Mouse (Mus musculus): ENCODE measurements around the gene Vps8. TPM values are rescaled to one million over a fixed set of nuclear protein-coding genes. Genes with fewer than 3 reads are reported as not detected.
"Not testable (repeated sequence)": the region's sequence is repeated elsewhere in the genome, so short reads cannot be mapped to it uniquely, and the experiment has no call there.

The Vps8 gene
- polyA plus RNA-seq, 1 experiment = 15.3 TPM

GRCm38 (mm10) chr16:21664633-21665363 is 241.9 kb downstream of the Vps8 start:
- TF ChIP-seq CTCF (IDR thresholded peaks at IDR 0.05; ENCODE audit: borderline replicate concordance, control insufficient read depth, extremely low read depth, insufficient read depth, low read length, poor library complexity) (no peak), POLR2A (IDR thresholded peaks at IDR 0.05; ENCODE audit: control insufficient read depth, extremely low read depth, insufficient read depth, low read length, poor library complexity) (no peak)
- Histone ChIP-seq H3K4me3 (ENCODE audit: control insufficient read depth, insufficient read depth, low read length) (no peak overlapping the region), H3K36me3 (ENCODE audit: control insufficient read depth, insufficient read depth, low read length) (no peaks in the 10 kb centered on the region), H3K4me1 (replicated peaks; ENCODE audit: control insufficient read depth, insufficient read depth, low read length) (no peaks in the 10 kb centered on the region), H3K27ac (ENCODE audit: control insufficient read depth, insufficient read depth, low read length) (no peak overlapping the region), H3K27me3 (ENCODE audit: control insufficient read depth, insufficient read depth, low read length) (no peaks in the 10 kb centered on the region)
- 91% methylated on average over 18 of the region's 18 CpGs for WGBS
- DNase-seq = no peak

GRCm38 (mm10) chr16:21665423-21665986 is 242.6 kb downstream of the Vps8 start:
- DNase-seq = no peak
- Histone ChIP-seq H3K27me3 (ENCODE audit: control insufficient read depth, insufficient read depth, low read length) (no peaks in the 10 kb centered on the region), H3K4me1 (replicated peaks; ENCODE audit: control insufficient read depth, insufficient read depth, low read length) (no peaks in the 10 kb centered on the region), H3K27ac (ENCODE audit: control insufficient read depth, insufficient read depth, low read length) (no peak overlapping the region), H3K36me3 (ENCODE audit: control insufficient read depth, insufficient read depth, low read length) (no peaks in the 10 kb centered on the region), H3K4me3 (ENCODE audit: control insufficient read depth, insufficient read depth, low read length) (no peak overlapping the region)
- 81% methylated on average over 4 of the region's 4 CpGs for WGBS
- TF ChIP-seq CTCF (IDR thresholded peaks at IDR 0.05; ENCODE audit: borderline replicate concordance, control insufficient read depth, extremely low read depth, insufficient read depth, low read length, poor library complexity) (no peak), POLR2A (IDR thresholded peaks at IDR 0.05; ENCODE audit: control insufficient read depth, extremely low read depth, insufficient read depth, low read length, poor library complexity) (no peak)

GRCm38 (mm10) chr16:21671878-21672277 is 249.0 kb downstream of the Vps8 start:
- Histone ChIP-seq H3K4me1 (replicated peaks; ENCODE audit: control insufficient read depth, insufficient read depth, low read length) (no peaks in the 10 kb centered on the region), H3K27me3 (ENCODE audit: control insufficient read depth, insufficient read depth, low read length) (no peaks in the 10 kb centered on the region), H3K4me3 (ENCODE audit: control insufficient read depth, insufficient read depth, low read length) (no peak overlapping the region), H3K36me3 (ENCODE audit: control insufficient read depth, insufficient read depth, low read length) (no peaks in the 10 kb centered on the region), H3K27ac (ENCODE audit: control insufficient read depth, insufficient read depth, low read length) (no peak overlapping the region)
- 90% methylated on average over 4 of the region's 4 CpGs for WGBS
- DNase-seq = no peak
- TF ChIP-seq CTCF (IDR thresholded peaks at IDR 0.05; ENCODE audit: borderline replicate concordance, control insufficient read depth, extremely low read depth, insufficient read depth, low read length, poor library complexity) = no peak

- not testable (repeated sequence) for H3K36me3 ChIP-seq (ENCODE audit: control insufficient read depth, insufficient read depth, low read length); H3K4me1 ChIP-seq (replicated peaks; ENCODE audit: control insufficient read depth, insufficient read depth, low read length); H3K27me3 ChIP-seq (ENCODE audit: control insufficient read depth, insufficient read depth, low read length); DNase-seq; H3K4me3 ChIP-seq (ENCODE audit: control insufficient read depth, insufficient read depth, low read length); H3K27ac ChIP-seq (ENCODE audit: control insufficient read depth, insufficient read depth, low read length)
Observed at GRCm38 (mm10) chr16:21673046-21673445, 250.1 kb downstream of the Vps8 start.

- not testable (repeated sequence) for DNase-seq; H3K27me3 ChIP-seq (ENCODE audit: control insufficient read depth, insufficient read depth, low read length)
Observed at GRCm38 (mm10) chr16:21673651-21674050, 250.7 kb downstream of the Vps8 start.

GRCm38 (mm10) chr16:21676791-21677190 is 253.9 kb downstream of the Vps8 start:
- Histone ChIP-seq H3K4me1 (replicated peaks; ENCODE audit: control insufficient read depth, insufficient read depth, low read length) (no peaks in the 10 kb centered on the region), H3K27ac (ENCODE audit: control insufficient read depth, insufficient read depth, low read length) (no peak overlapping the region), H3K36me3 (ENCODE audit: control insufficient read depth, insufficient read depth, low read length) (no peaks in the 10 kb centered on the region), H3K4me3 (ENCODE audit: control insufficient read depth, insufficient read depth, low read length) (no peak overlapping the region), H3K27me3 (ENCODE audit: control insufficient read depth, insufficient read depth, low read length) (no peaks in the 10 kb centered on the region)
- TF ChIP-seq POLR2A (IDR thresholded peaks at IDR 0.05; ENCODE audit: control insufficient read depth, extremely low read depth, insufficient read depth, low read length, poor library complexity) (no peak), CTCF (IDR thresholded peaks at IDR 0.05; ENCODE audit: borderline replicate concordance, control insufficient read depth, extremely low read depth, insufficient read depth, low read length, poor library complexity) (no peak)
- DNase-seq = no peak
- 96% methylated on average over 7 of the region's 7 CpGs for WGBS

More at GRCm38 (mm10) chr16:21673651-21674050, 250.7 kb downstream of the Vps8 start:
- not testable (repeated sequence) for H3K4me3 ChIP-seq (ENCODE audit: control insufficient read depth, insufficient read depth, low read length); H3K27ac ChIP-seq (ENCODE audit: control insufficient read depth, insufficient read depth, low read length); H3K36me3 ChIP-seq (ENCODE audit: control insufficient read depth, insufficient read depth, low read length); H3K4me1 ChIP-seq (replicated peaks; ENCODE audit: control insufficient read depth, insufficient read depth, low read length)
- 95% methylated on average over 1 of the region's 1 CpGs for WGBS

GRCm38 (mm10) chr16:21687406-21687805 is 264.5 kb downstream of the Vps8 start:
- Histone ChIP-seq H3K36me3 (ENCODE audit: control insufficient read depth, insufficient read depth, low read length) (no peaks in the 10 kb centered on the region), H3K27ac (ENCODE audit: control insufficient read depth, insufficient read depth, low read length) (no peak overlapping the region), H3K4me1 (replicated peaks; ENCODE audit: control insufficient read depth, insufficient read depth, low read length) (peaks cover 10% of the 10 kb centered on the region), H3K4me3 (ENCODE audit: control insufficient read depth, insufficient read depth, low read length) (no peak overlapping the region), H3K27me3 (ENCODE audit: control insufficient read depth, insufficient read depth, low read length) (no peaks in the 10 kb centered on the region)
- 95% methylated on average over 5 of the region's 5 CpGs for WGBS
- TF ChIP-seq POLR2A (IDR thresholded peaks at IDR 0.05; ENCODE audit: control insufficient read depth, extremely low read depth, insufficient read depth, low read length, poor library complexity) (no peak), CTCF (IDR thresholded peaks at IDR 0.05; ENCODE audit: borderline replicate concordance, control insufficient read depth, extremely low read depth, insufficient read depth, low read length, poor library complexity) (no peak)
- DNase-seq = no peak
